Mouse (Mus musculus): ENCODE measurements around the gene Sectm1b.

DNA sequence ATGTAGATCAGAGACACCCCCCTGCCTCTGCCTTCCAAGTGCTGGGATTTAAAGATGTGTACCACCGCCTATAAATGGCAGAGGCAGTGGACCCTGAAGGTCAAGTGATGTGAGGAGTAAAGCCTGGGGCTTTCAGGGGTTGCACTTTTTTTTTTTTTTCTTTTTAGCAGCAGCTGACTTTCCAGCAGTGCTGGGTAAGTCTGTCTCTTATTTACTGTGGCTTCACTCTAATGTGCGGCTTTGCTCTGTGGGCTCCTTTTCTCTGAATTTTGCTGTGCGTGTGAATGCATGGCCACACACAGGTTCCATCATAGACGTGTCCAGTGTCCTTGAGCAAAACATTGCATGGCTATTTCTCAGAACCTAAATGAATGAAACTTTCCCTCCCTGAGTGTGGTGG, 21.7 kb downstream of the Sectm1b start:
- TF ChIP-seq TAL1 (IDR thresholded peaks at IDR 0.05; ENCODE audit: low read length), result no peak
- no peak for TF ChIP-seq GATA1 (IDR thresholded peaks at IDR 0.05; ENCODE audit: low read length)

All from erythroblast, embryonic 14.5 days (primary cell).